ENCODE assay signal across 8 mouse cellular contexts in the genomic region with DNA sequence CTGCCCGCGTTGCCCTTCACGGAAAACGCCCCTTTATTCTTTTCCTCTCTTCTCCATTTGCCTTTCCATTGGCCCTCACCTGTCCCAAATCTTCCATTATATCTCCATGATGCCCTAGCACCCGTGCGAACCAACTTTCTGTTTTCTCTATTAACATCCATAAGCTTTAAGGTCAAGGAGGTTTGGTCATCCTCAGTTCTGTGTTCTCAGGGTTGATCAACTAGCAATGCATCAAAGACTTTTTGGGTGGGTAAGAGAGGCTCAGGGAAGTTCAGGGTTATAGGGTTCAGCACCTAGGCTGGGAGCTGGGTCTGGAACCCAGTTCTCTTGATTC. TPM values are rescaled to one million over a fixed set of nuclear protein-coding genes. Genes with fewer than 3 reads are reported as not detected.
DNase-seq lines count a peak whose midpoint lies in the region; ATAC-seq and TF ChIP-seq lines count a peak whose summit lies in the region.

A gene (plus strand): TSS at position 301 of the 334 bp plus-strand sequence.

- H3K27me3 ChIP-seq in heart, embryonic 14.5 days (ENCODE audit: control insufficient read depth, insufficient read depth, low read length), result peaks cover 55% of the 10 kb centered on the region
- no peaks in the 10 kb centered on the region for H3K27me3 ChIP-seq in hindbrain, embryonic 16.5 days (replicated peaks; ENCODE audit: control insufficient read depth, insufficient read depth, low read length)
- H3K27me3 ChIP-seq in liver, postnatal 0 days (ENCODE audit: insufficient read depth, low read length), result peaks cover 47% of the 10 kb centered on the region

- H3K4me3 ChIP-seq in heart, embryonic 14.5 days (ENCODE audit: control insufficient read depth in 1 of 2, insufficient read depth in 1 of 2, low read depth in 1 of 2, low read length in 2 of 2), result peak within 1 kb of the TSS; percentile 50 to 51
- peak within 1 kb of the TSS; percentile 84 for H3K4me3 ChIP-seq in hindbrain, embryonic 16.5 days (ENCODE audit: low read length)
- H3K4me3 ChIP-seq in liver, postnatal 0 days (ENCODE audit: low read depth, low read length), result peak within 1 kb of the TSS; percentile 41

- no peaks in the 10 kb centered on the region for H3K36me3 ChIP-seq in heart, embryonic 14.5 days (ENCODE audit: control insufficient read depth, insufficient read depth, low read length)
- H3K36me3 ChIP-seq in hindbrain, embryonic 16.5 days (ENCODE audit: control insufficient read depth, insufficient read depth, low read length), result peaks cover 6% of the 10 kb centered on the region
- H3K36me3 ChIP-seq in liver, postnatal 0 days (replicated peaks; ENCODE audit: insufficient read depth, low read length), result no peaks in the 10 kb centered on the region

- no peak for ATAC-seq in heart, embryonic 14.5 days (ENCODE audit: insufficient number of reproducible peaks, insufficient read depth, low FRiP score, low read depth)
- no peak for ATAC-seq in hindbrain, embryonic 16.5 days
- ATAC-seq in liver, postnatal 0 days, result no peak

- peak within 1 kb of the TSS; percentile 98 for H3K4me2 ChIP-seq in heart, embryonic 14.5 days (ENCODE audit: low read length)
- peak within 1 kb of the TSS; percentile 67 for H3K4me2 ChIP-seq in hindbrain, embryonic 16.5 days (ENCODE audit: low read length)
- H3K4me2 ChIP-seq in liver, postnatal 0 days (ENCODE audit: low read depth, low read length), result peak within 1 kb of the TSS; percentile 65

- no peak for TF ChIP-seq CTCF in brain, embryonic 14.5 days (IDR thresholded peaks at IDR 0.05; ENCODE audit: borderline replicate concordance, extremely low read depth, insufficient read depth, insufficient read length)
- TF ChIP-seq CTCF in liver, postnatal 0 days (IDR thresholded peaks at IDR 0.05; ENCODE audit: low read depth), result no peak

- no peak within 1 kb of the TSS for H3K27ac ChIP-seq in heart, embryonic 14.5 days (replicated peaks in 1 of 2; ENCODE audit: control insufficient read depth in 1 of 2, insufficient read depth in 1 of 2, low read depth in 2 of 2, low read length in 2 of 2)
- peak within 1 kb of the TSS; percentile 96 for H3K27ac ChIP-seq in hindbrain, embryonic 16.5 days (ENCODE audit: low read depth, low read length)
- no peak within 1 kb of the TSS for H3K27ac ChIP-seq in liver, postnatal 0 days (ENCODE audit: low read depth)

- intact Hi-C loops in heart, postnatal 14 days (cut with DNase I), result no loop called here

- no peaks in the 10 kb centered on the region for H3K9me3 ChIP-seq in heart, embryonic 14.5 days (ENCODE audit: control insufficient read depth, low read length)
- no peaks in the 10 kb centered on the region for H3K9me3 ChIP-seq in hindbrain, embryonic 16.5 days (ENCODE audit: control insufficient read depth, low read length)
- no peaks in the 10 kb centered on the region for H3K9me3 ChIP-seq in liver, postnatal 0 days (ENCODE audit: low read length)

- peaks cover 13 to 15% of the 10 kb centered on the region in 2 experiments for H3K4me1 ChIP-seq in heart, embryonic 14.5 days (ENCODE audit: control insufficient read depth in 2 of 2, insufficient read depth in 2 of 2, low read length in 2 of 2)
- peaks cover 31% of the 10 kb centered on the region for H3K4me1 ChIP-seq in hindbrain, embryonic 16.5 days (ENCODE audit: control insufficient read depth, insufficient read depth, low read depth, low read length)
- peaks cover 8% of the 10 kb centered on the region for H3K4me1 ChIP-seq in liver, postnatal 0 days (ENCODE audit: insufficient read depth)

- 30% methylated on average over 6 of the region's 6 CpGs for WGBS in heart, embryonic 14.5 days
- 26% methylated on average over 6 of the region's 6 CpGs for WGBS in hindbrain, embryonic 16.5 days
- 27% methylated on average over 6 of the region's 6 CpGs for WGBS in liver, postnatal 0 days (ENCODE audit: insufficient replicate concordance)

- no peak for TF ChIP-seq POLR2A in brain, embryonic 14.5 days (IDR thresholded peaks at IDR 0.05; ENCODE audit: borderline replicate concordance, extremely low read depth, insufficient read depth, insufficient read length, poor library complexity, severe bottlenecking)

- H3K9ac ChIP-seq in heart, embryonic 14.5 days (ENCODE audit: low read length), result peak within 1 kb of the TSS; percentile 70
- peak within 1 kb of the TSS; percentile 92 for H3K9ac ChIP-seq in hindbrain, embryonic 16.5 days (ENCODE audit: low read depth, low read length)
- H3K9ac ChIP-seq in liver, postnatal 0 days (replicated peaks), result no peak within 1 kb of the TSS

- TF ChIP-seq EP300 in liver, postnatal 0 days (IDR thresholded peaks at IDR 0.05; ENCODE audit: low read depth), result no peak

- DNase-seq in heart, postnatal 14 days, result no peak
- no peak for DNase-seq in brain, embryonic 14.5 days (ENCODE audit: low read depth)
- no peak for DNase-seq in liver, postnatal 0 days
- DNase-seq in cerebellum, postnatal 14 days, result no peak
- DNase-seq in lung, adult 18-20 months, result no peak
- DNase-seq in embryo, embryonic 11 days, result no peak

RNA-seq across cellular contexts. Expression of the gene that starts here (rescaled TPM):
- polyA plus RNA-seq in heart, embryonic 14.5 days (2014; fragmentation: Nextera tagmentation; extraction: Ambion mirVana), result 4.7 and 4.9 TPM in 2 replicates
- under 1 TPM; 0.17 to 0.24 TPM for total RNA-seq in heart, postnatal 14 days (2021)
- 426 and 484 TPM in 2 replicates for polyA plus RNA-seq in brain, embryonic 14.5 days (2012; rRNA removed)
- 321 and 348 TPM in 2 replicates for polyA plus RNA-seq in hindbrain, embryonic 16.5 days (2015; fragmentation: Nextera tagmentation; extraction: Ambion mirVana)
- polyA plus RNA-seq in liver, postnatal 0 days (2015; fragmentation: Nextera tagmentation; extraction: Ambion mirVana), result 0.06 and 0.07 TPM in 2 replicates

Comparison
In these comparisons a context has a peak if more than half of its experiments do, and no peak if none do; other contexts are left out.
1. RNA of the gene that starts here (polyA plus RNA-seq): 426 to 484 TPM in brain, embryonic 14.5 days and 321 to 348 TPM in hindbrain, embryonic 16.5 days; 4.7 to 4.9 TPM in heart, embryonic 14.5 days and 0.06 to 0.07 TPM in liver, postnatal 0 days; every median in the first group is over 10 times any median in the second.
2. Peak in every context shown above with its lines, with median percentiles within 50 percentile points of each other: H3K4me2 ChIP-seq and H3K4me3 ChIP-seq.